Mouse (Mus musculus) neural tube, embryonic 15.5 days (tissue): Measurements from ENCODE around the gene Cse1l. TPM values are rescaled to one million over a fixed set of nuclear protein-coding genes. Genes with fewer than 3 reads are reported as not detected.

ENCODE experiments used
- ATAC-seq: fragments of 200-750 bp; cut with Nextera tagmentation; 2 replicates; pipeline ENCODE4 v1.8.0; 2017; ENCODE audit warnings: mild to moderate bottlenecking, moderate TSS enrichment, moderate library complexity; ENCODE audit not compliant: low FRiP score
- H3K27ac ChIP-seq: fragments of 300-500 bp; sonication (generic); replicated peaks from 2 replicates; pipeline ENCODE4 v1.5.1; 2015; ENCODE audit warnings: mild to moderate bottlenecking, inconsistent platforms
- H3K27me3 ChIP-seq: fragments of 300-500 bp; sonication (generic); replicated peaks from 2 replicates; pipeline ENCODE4 v1.6.1; 2015; ENCODE audit warnings: inconsistent platforms
- H3K36me3 ChIP-seq: fragments of 300-500 bp; sonication (generic); 2 replicates; pipeline ENCODE4 v1.6.1; 2015; ENCODE audit warnings: inconsistent platforms
- H3K4me1 ChIP-seq: fragments of 300-500 bp; sonication (generic); 2 replicates; pipeline ENCODE4 v1.6.1; 2015; ENCODE audit warnings: inconsistent platforms
- H3K4me2 ChIP-seq: fragments of 300-500 bp; sonication (generic); 2 replicates; pipeline ENCODE4 v1.6.1; 2015; ENCODE audit warnings: inconsistent platforms, mild to moderate bottlenecking, moderate library complexity
- H3K4me3 ChIP-seq: fragments of 300-500 bp; sonication (generic); replicated peaks from 2 replicates; pipeline ENCODE4 v1.5.1; 2015; ENCODE audit warnings: mild to moderate bottlenecking, inconsistent platforms
- H3K9ac ChIP-seq: fragments of 300-500 bp; sonication (generic); replicated peaks from 2 replicates; pipeline ENCODE4 v1.6.1; 2015; ENCODE audit warnings: mild to moderate bottlenecking, inconsistent platforms
- H3K9me3 ChIP-seq: fragments of 300-500 bp; sonication (generic); replicated peaks from 2 replicates; pipeline ENCODE4 v1.6.1; 2016; ENCODE audit warnings: inconsistent platforms
- WGBS: fragments of 180-500 bp; shearing (Covaris S2); methylation state at CpG from one replicate; pipeline ENCODE4 v1.1.7; 2015; ENCODE audit warnings: mixed read lengths; 5-methylcytosine and 5-hydroxymethylcytosine counted together
- polyA plus RNA-seq: library from polyadenylated mRNA; unstranded; fragments of >200 nt; fragmentation: Nextera tagmentation; extraction: Ambion mirVana; gene quantifications from 2 replicates; pipeline ENCODE4 v1.2.1, GENCODE M21; 2015

The Cse1l gene
- polyA plus RNA-seq, 1 experiment from 2014 or later = 85.9 TPM

GRCm38 (mm10) chr2:166906523-166907182 lies 813 bp downstream of the Cse1l start:
- WGBS = under 1% methylated on average over 28 of the region's 28 CpGs
- H3K27ac ChIP-seq = peak overlapping the region; percentile 98
- peak overlapping the region; percentile 86 for H3K4me3 ChIP-seq
- no peaks in the 10 kb centered on the region for H3K36me3 ChIP-seq
- peaks cover 19% of the 10 kb centered on the region for H3K4me1 ChIP-seq
- no peaks in the 10 kb centered on the region for H3K9me3 ChIP-seq
- peak overlapping the region; percentile 91 for H3K4me2 ChIP-seq
- peak; percentile 21; the same call in 1 of the 2 replicates for ATAC-seq
- peak overlapping the region; percentile 93 for H3K9ac ChIP-seq
- no peaks in the 10 kb centered on the region for H3K27me3 ChIP-seq

GRCm38 (mm10) chr2:166909729-166910128 lies 3.9 kb downstream of the Cse1l start:
- no peak overlapping the region for H3K4me2 ChIP-seq
- no peaks in the 10 kb centered on the region for H3K27me3 ChIP-seq
- no peak overlapping the region for H3K4me3 ChIP-seq
- H3K27ac ChIP-seq = no peak overlapping the region
- 98% methylated on average over 3 of the region's 3 CpGs for WGBS
- H3K36me3 ChIP-seq = no peaks in the 10 kb centered on the region
- H3K9me3 ChIP-seq = no peaks in the 10 kb centered on the region
- no peak for ATAC-seq
- peaks cover 19% of the 10 kb centered on the region for H3K4me1 ChIP-seq
- no peak overlapping the region for H3K9ac ChIP-seq

- H3K4me1 ChIP-seq = peaks cover 15% of the 10 kb centered on the region
- H3K27ac ChIP-seq = no peak overlapping the region
- no peaks in the 10 kb centered on the region for H3K36me3 ChIP-seq
- 89% methylated on average over 8 of the region's 8 CpGs for WGBS
- H3K27me3 ChIP-seq = no peaks in the 10 kb centered on the region
- no peak for ATAC-seq
- H3K9ac ChIP-seq = no peak overlapping the region
- no peak overlapping the region for H3K4me2 ChIP-seq
- H3K4me3 ChIP-seq = no peak overlapping the region
- H3K9me3 ChIP-seq = no peaks in the 10 kb centered on the region
These were observed 4.7 kb downstream of the Cse1l start for GRCm38 (mm10) chr2:166910536-166910935.

- no peaks in the 10 kb centered on the region for H3K9me3 ChIP-seq
These were observed 18.1 kb downstream of the Cse1l start for GRCm38 (mm10) chr2:166923971-166924370.

GRCm38 (mm10) chr2:166933943-166934342 lies 28.1 kb downstream of the Cse1l start:
- H3K27ac ChIP-seq = no peak overlapping the region
- H3K4me3 ChIP-seq = no peak overlapping the region
- WGBS = 96% methylated on average over 6 of the region's 6 CpGs
- no peaks in the 10 kb centered on the region for H3K27me3 ChIP-seq
- no peak overlapping the region for H3K9ac ChIP-seq
- no peaks in the 10 kb centered on the region for H3K4me1 ChIP-seq
- no peak overlapping the region for H3K4me2 ChIP-seq
- H3K36me3 ChIP-seq = peaks cover 80% of the 10 kb centered on the region
- ATAC-seq = no peak
- no peaks in the 10 kb centered on the region for H3K9me3 ChIP-seq

More at GRCm38 (mm10) chr2:166923971-166924370, 18.1 kb downstream of the Cse1l start:
- ATAC-seq = no peak
- no peak overlapping the region for H3K4me2 ChIP-seq
- no peak overlapping the region for H3K27ac ChIP-seq
- 95% methylated on average over 2 of the region's 2 CpGs for WGBS
- H3K27me3 ChIP-seq = no peaks in the 10 kb centered on the region
- peaks cover 76% of the 10 kb centered on the region for H3K36me3 ChIP-seq
- no peak overlapping the region for H3K9ac ChIP-seq
- H3K4me3 ChIP-seq = no peak overlapping the region
- H3K4me1 ChIP-seq = no peaks in the 10 kb centered on the region

GRCm38 (mm10) chr2:166934416-166934815 lies 28.6 kb downstream of the Cse1l start:
- Histone ChIP-seq H3K27ac (no peak overlapping the region), H3K9me3 (no peaks in the 10 kb centered on the region), H3K36me3 (peaks cover 80% of the 10 kb centered on the region), H3K4me1 (no peaks in the 10 kb centered on the region), H3K9ac (no peak overlapping the region), H3K27me3 (no peaks in the 10 kb centered on the region), H3K4me3 (no peak overlapping the region), H3K4me2 (no peak overlapping the region)
- no peak for ATAC-seq
- WGBS = 65% methylated on average over 5 of the region's 5 CpGs

GRCm38 (mm10) chr2:166935582-166935981 lies 29.7 kb downstream of the Cse1l start:
- WGBS = 91% methylated on average over 7 of the region's 7 CpGs
- Histone ChIP-seq H3K36me3 (peaks cover 79% of the 10 kb centered on the region), H3K4me2 (no peak overlapping the region), H3K27ac (no peak overlapping the region), H3K4me1 (no peaks in the 10 kb centered on the region), H3K9me3 (no peaks in the 10 kb centered on the region), H3K4me3 (no peak overlapping the region), H3K9ac (no peak overlapping the region), H3K27me3 (no peaks in the 10 kb centered on the region)
- ATAC-seq = no peak

GRCm38 (mm10) chr2:166936166-166936565 lies 30.3 kb downstream of the Cse1l start:
- Histone ChIP-seq H3K36me3 (peaks cover 80% of the 10 kb centered on the region), H3K4me1 (no peaks in the 10 kb centered on the region), H3K9ac (no peak overlapping the region), H3K27me3 (no peaks in the 10 kb centered on the region), H3K4me2 (no peak overlapping the region), H3K27ac (no peak overlapping the region), H3K9me3 (no peaks in the 10 kb centered on the region), H3K4me3 (no peak overlapping the region)
- WGBS = 91% methylated on average over 2 of the region's 2 CpGs
- no peak for ATAC-seq

GRCm38 (mm10) chr2:166943146-166943545 lies 37.3 kb downstream of the Cse1l start:
- no peak overlapping the region for H3K4me3 ChIP-seq
- H3K4me2 ChIP-seq = no peak overlapping the region
- no peaks in the 10 kb centered on the region for H3K4me1 ChIP-seq
- 95% methylated on average over 2 of the region's 2 CpGs for WGBS
- H3K36me3 ChIP-seq = peaks cover 83% of the 10 kb centered on the region
- no peaks in the 10 kb centered on the region for H3K9me3 ChIP-seq
- ATAC-seq = no peak
- H3K27me3 ChIP-seq = no peaks in the 10 kb centered on the region
- H3K9ac ChIP-seq = no peak overlapping the region
- H3K27ac ChIP-seq = no peak overlapping the region

GRCm38 (mm10) chr2:166944346-166944745 lies 38.5 kb downstream of the Cse1l start:
- Histone ChIP-seq H3K4me1 (no peaks in the 10 kb centered on the region), H3K36me3 (peaks cover 85% of the 10 kb centered on the region), H3K9ac (no peak overlapping the region), H3K27ac (no peak overlapping the region), H3K4me2 (no peak overlapping the region), H3K9me3 (no peaks in the 10 kb centered on the region), H3K27me3 (no peaks in the 10 kb centered on the region), H3K4me3 (no peak overlapping the region)
- ATAC-seq = no peak
- 77% methylated on average over 1 of the region's 1 CpGs for WGBS

GRCm38 (mm10) chr2:166945456-166945855 lies 39.6 kb downstream of the Cse1l start:
- H3K36me3 ChIP-seq = peaks cover 89% of the 10 kb centered on the region
- WGBS = 58% methylated on average over 4 of the region's 4 CpGs
- H3K4me3 ChIP-seq = no peak overlapping the region
- ATAC-seq = no peak; the same call in 1 of the 2 replicates
- no peaks in the 10 kb centered on the region for H3K9me3 ChIP-seq
- no peaks in the 10 kb centered on the region for H3K4me1 ChIP-seq
- no peak overlapping the region for H3K4me2 ChIP-seq
- H3K27ac ChIP-seq = no peak overlapping the region
- no peaks in the 10 kb centered on the region for H3K27me3 ChIP-seq
- H3K9ac ChIP-seq = no peak overlapping the region

GRCm38 (mm10) chr2:166948246-166948645 lies 42.4 kb downstream of the Cse1l start:
- no peaks in the 10 kb centered on the region for H3K9me3 ChIP-seq
- no peaks in the 10 kb centered on the region for H3K27me3 ChIP-seq
- H3K4me3 ChIP-seq = no peak overlapping the region
- no peak overlapping the region for H3K9ac ChIP-seq
- no peak overlapping the region for H3K4me2 ChIP-seq
- 0 out of 2 replicates have a peak, but pooled peaks cover 5% of the 10 kb centered on the region for H3K4me1 ChIP-seq
- ATAC-seq = no peak
- H3K36me3 ChIP-seq = peaks cover 90% of the 10 kb centered on the region
- no peak overlapping the region for H3K27ac ChIP-seq
- WGBS = 83% methylated on average over 1 of the region's 1 CpGs
